Mouse (Mus musculus) granulocyte monocyte progenitor cell, adult 5-6 weeks (primary cell): ENCODE data around the gene Hist1h3i. TPM values are rescaled to one million over a fixed set of nuclear protein-coding genes. Genes with fewer than 3 reads are reported as not detected.

Experiments used
- ATAC-seq: replicated peaks from 2 replicates; pipeline ENCODE4 v1.8.0; 2016; ENCODE audit warnings: mild to moderate bottlenecking, moderate TSS enrichment, inconsistent platforms; ENCODE audit not compliant: poor library complexity, severe bottlenecking
- total RNA-seq, 2 experiments: library from RNA; stranded (forward) in 1 of 2; stranded (reverse) in 1 of 2; fragments of 200-712, 200-1000 nt in 1 of 2; fragments of >200 nt in 1 of 2; fragmentation: Nextera tagmentation in 1 of 2; gene quantifications; 2 replicates each; pipeline ENCODE4 v1.2.3; 2014 to 2017

Gene Hist1h3i
- total RNA-seq (2014; fragmentation: Nextera tagmentation) (73.1 and 153 TPM in 2 replicates), total RNA-seq (2017) (268 and 310 TPM in 2 replicates)

- peak; percentile 45 for ATAC-seq
Measured at GRCm38 (mm10) chr13:21783255-21783617, at the start of gene Hist1h3i. Gene Hist1h3i, minus strand, starts transcription at chr13:21783370.

- ATAC-seq, result peak; percentile 46
Measured at GRCm38 (mm10) chr13:21831418-21832394, 48.5 kb upstream of the Hist1h3i start, which contains the start of gene Hist1h4n. Gene Hist1h4n, minus strand, starts transcription at chr13:21832196.

DNA sequence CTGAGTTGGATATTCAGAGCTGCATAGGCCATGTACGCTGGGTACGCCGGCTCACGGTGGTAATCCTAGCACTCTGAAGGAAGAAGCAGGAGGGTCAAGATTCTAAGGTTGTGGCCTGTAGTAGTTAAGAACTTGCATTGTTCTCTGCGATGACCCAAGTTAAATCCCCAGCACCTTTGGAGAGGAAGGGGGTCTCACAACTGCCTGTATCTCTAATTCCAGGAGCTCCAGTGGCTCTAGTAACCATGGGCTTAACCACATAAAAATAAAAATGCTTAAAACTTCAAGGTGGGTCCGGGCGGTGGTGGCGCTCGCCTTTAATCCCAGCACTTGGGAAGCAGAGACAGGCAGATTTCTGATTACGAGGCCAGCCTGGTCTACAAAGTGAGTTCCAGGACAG lies 47.2 kb upstream of the Hist1h3i start:
- ATAC-seq, result no peak

DNA sequence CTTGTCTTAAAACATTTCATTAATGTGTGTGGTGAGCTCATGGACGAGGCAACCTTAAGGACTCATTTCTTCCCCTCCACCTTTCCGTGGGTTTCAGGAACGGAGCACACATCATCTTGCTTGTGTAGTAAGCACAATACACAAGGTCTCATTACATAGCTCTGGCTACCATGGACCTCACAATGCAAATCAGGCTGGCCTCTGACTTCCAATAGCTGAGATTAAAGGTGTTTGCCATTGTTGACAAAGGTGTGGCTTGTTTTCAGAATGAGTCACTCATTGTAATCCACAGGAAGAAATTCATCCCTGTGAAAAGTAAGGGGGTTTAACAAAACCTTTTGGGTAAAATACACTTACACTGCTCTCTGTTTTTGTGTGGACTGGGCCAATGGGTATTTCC lies 45.3 kb upstream of the Hist1h3i start:
- no peak for ATAC-seq

- peak; percentile 55; the same call in 1 of the 2 replicates for ATAC-seq
Measured at GRCm38 (mm10) chr13:21820082-21820890, 37.1 kb upstream of the Hist1h3i start.

DNA sequence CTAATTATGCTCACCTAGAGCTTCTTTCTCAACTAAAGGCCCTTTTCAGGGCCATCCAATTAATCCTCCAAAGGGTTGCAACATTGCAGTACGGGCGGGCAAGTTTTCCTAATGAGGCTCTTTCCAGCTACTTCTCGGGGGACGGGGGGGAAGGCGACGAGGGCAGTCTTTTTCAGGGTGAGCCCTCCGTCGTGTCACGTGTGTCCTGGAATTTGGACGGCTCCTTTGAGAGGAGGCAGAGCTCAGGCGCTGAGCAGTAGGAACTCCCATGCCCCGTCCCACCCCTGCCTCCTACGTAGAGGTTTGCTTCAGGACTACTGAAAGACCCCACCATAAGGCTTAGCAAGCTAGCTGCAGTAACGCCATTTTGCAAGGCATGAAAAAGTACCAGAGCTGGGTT lies 28.9 kb upstream of the Hist1h3i start:
- peak; percentile 28 for ATAC-seq

DNA sequence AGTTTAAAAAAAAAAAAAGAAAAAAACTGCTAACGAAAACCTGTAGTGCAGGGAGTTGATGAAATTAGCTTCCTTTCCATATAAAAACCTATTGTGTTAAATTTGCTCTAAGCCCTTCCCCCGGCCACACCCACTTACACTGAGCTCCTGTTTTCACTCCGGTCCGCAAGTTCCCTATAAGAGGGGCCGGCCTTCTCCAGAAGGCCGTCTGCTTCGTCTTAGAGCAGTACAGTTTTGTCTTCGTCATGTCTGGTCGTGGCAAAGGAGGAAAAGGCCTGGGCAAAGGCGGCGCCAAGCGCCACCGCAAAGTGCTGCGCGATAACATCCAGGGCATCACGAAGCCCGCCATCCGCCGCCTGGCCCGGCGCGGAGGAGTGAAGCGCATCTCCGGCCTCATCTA lies 28.4 kb upstream of the Hist1h3i start, which contains the start of gene Hist1h4m:
Gene Hist1h4m (plus strand): TSS at position 208 of the 400 bp plus-strand sequence.
- ATAC-seq, result peak; percentile 50

- peak; percentile 21 for ATAC-seq
Measured at GRCm38 (mm10) chr13:21811074-21811473, 27.9 kb upstream of the Hist1h3i start.

- ATAC-seq, result peak; percentile 71
Measured at GRCm38 (mm10) chr13:21810073-21810472, 26.9 kb upstream of the Hist1h3i start, which contains the start of the genes Hist1h2bq and Hist1h2ao. Gene Hist1h2bq, minus strand, starts transcription at chr13:21810197. Gene Hist1h2ao, plus strand, starts transcription at chr13:21810465.

DNA sequence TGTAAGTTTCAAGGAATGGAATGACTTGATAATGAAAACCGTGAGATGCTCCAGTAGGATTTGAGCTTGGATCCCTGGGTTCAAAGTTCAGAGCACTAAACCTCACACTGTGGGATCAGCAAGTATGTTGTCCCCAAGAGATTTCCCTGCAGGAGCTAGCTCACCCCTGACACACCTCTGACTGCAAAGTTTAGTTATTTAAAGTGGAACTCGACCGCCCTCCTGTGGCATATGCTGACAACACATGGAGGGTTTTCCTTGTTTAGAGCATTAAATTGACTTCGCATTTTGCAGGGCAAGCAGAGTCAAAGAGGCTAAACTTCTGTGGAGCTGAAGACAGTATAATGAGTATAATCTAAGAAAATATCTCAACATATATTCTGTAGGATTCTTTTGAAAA lies 19.9 kb upstream of the Hist1h3i start:
- ATAC-seq, result peak; percentile 93

DNA sequence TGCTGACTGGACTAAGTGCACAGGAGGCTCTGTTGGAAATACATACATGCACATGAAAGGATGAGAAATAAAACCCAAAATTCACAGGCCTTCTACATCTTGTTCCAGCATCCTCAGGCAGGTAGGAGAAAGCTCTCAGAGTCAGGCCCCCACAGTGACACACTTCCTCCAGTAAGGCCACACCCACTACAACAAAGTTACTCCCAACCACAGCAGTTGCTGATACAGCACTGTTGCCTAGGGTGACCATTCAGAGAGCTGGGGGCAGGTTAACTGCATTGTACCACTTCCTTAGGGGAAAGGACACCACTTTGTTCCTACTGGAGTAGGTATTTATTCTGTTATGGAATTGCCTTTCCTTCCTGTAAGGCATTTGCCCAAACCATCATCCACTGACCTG lies 14.0 kb upstream of the Hist1h3i start:
- peak; percentile 94 for ATAC-seq

- ATAC-seq, result no peak
Measured at GRCm38 (mm10) chr13:21795584-21795983, 12.4 kb upstream of the Hist1h3i start.

GRCm38 (mm10) chr13:21790601-21791283 lies 7.6 kb upstream of the Hist1h3i start:
- ATAC-seq, result no peak

GRCm38 (mm10) chr13:21789925-21790324 lies 6.8 kb upstream of the Hist1h3i start:
- no peak for ATAC-seq

- no peak for ATAC-seq
Measured at GRCm38 (mm10) chr13:21787760-21788593, 4.8 kb upstream of the Hist1h3i start.

GRCm38 (mm10) chr13:21786899-21787629 lies 3.9 kb upstream of the Hist1h3i start, which contains the start of the genes Hist1h2an and Hist1h2bp:
Gene Hist1h2an, minus strand, starts transcription at chr13:21787218.
Gene Hist1h2bp, plus strand, starts transcription at chr13:21787461.
- peak; percentile 82 for ATAC-seq

DNA sequence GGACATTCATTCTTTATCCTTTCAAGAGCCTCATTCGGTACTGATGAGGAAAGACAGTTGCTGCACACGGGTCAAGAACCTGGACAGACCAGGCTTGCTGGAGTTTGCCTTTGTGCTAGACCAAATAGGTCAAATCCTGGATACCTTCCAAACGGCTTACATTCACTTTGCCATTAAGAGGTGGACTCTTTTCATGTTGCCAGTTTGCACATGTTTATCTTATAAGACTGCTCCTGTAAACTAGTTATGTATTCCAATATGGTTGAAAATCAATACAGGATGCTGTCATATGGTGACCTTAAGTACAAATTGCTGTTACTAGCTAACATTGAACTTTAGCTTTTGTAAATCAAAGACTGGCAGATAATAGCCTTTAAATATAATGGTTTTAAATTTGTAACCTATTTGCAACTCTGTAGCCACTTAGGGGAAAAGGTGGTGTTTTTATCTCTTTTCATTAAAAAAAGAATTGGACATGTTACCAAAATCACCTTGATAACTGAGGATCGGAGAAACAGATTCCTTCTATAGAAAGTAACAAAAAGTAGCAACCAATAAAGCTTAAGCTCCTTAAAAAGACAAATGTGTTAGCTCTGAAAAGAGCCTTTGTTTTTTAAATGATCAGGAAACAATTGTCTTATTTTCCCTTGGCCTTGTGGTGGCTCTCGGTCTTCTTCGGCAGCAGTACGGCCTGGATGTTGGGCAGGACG lies 3.2 kb upstream of the Hist1h3i start:
- no peak for ATAC-seq

DNA sequence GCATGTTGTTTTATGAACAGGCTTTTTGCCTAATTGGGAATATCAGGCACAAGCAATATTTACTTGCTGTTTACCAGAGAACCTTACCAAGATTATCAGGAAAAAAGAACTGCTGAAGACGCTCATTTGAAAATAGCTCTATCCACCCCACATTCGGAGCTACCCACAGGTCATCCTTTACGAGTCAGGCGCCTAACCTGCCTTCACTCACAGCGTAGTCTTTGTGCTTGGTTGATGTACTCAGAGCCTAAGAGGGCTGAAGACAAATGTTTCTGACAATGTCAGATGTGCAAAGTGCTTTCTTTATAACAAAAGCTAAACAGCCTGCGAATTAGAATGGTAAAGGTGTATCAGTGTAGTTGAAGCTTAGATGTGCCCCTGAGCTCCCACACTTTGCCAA lies 1.1 kb upstream of the Hist1h3i start:
- ATAC-seq, result no peak
